Mouse (Mus musculus) heart, embryonic 15.5 days (tissue): ENCODE measurements around the gene Cfap206. TPM values are rescaled to one million over a fixed set of nuclear protein-coding genes. Genes with fewer than 3 reads are reported as not detected.
"Not testable (repeated sequence)": the region's sequence is repeated elsewhere in the genome, so short reads cannot be mapped to it uniquely, and the experiment has no call there.

ENCODE experiments used
- ATAC-seq: fragments of 200-750 bp; cut with Nextera tagmentation; replicated peaks from 2 replicates; pipeline ENCODE4 v1.8.0; 2017; ENCODE audit warnings: low read depth, moderate TSS enrichment; ENCODE audit not compliant: insufficient number of reproducible peaks, insufficient read depth, low FRiP score
- H3K27ac ChIP-seq: fragments of 300-500 bp; sonication (generic); 2 replicates; pipeline ENCODE4 v1.5.1; 2015; ENCODE audit warnings: mild to moderate bottlenecking, inconsistent platforms
- H3K27me3 ChIP-seq: fragments of 300-500 bp; sonication (generic); 2 replicates; pipeline ENCODE4 v1.6.1; 2015; ENCODE audit warnings: inconsistent platforms
- H3K36me3 ChIP-seq: fragments of 300-500 bp; sonication (generic); 2 replicates; pipeline ENCODE4 v1.6.1; 2015; ENCODE audit warnings: mild to moderate bottlenecking, inconsistent platforms
- H3K4me1 ChIP-seq: fragments of 300-500 bp; sonication (generic); replicated peaks from 2 replicates; pipeline ENCODE4 v1.6.1; 2015; ENCODE audit warnings: inconsistent platforms
- H3K4me2 ChIP-seq: fragments of 300-500 bp; sonication (generic); 2 replicates; pipeline ENCODE4 v1.6.1; 2015; ENCODE audit warnings: inconsistent platforms, mild to moderate bottlenecking, moderate library complexity
- H3K4me3 ChIP-seq: fragments of 300-500 bp; sonication (generic); 2 replicates; pipeline ENCODE4 v1.5.1; 2015; ENCODE audit warnings: mild to moderate bottlenecking, inconsistent platforms
- H3K9ac ChIP-seq: fragments of 300-500 bp; sonication (generic); 2 replicates; pipeline ENCODE4 v1.6.1; 2015; ENCODE audit warnings: mild to moderate bottlenecking, inconsistent platforms
- H3K9me3 ChIP-seq: fragments of 300-500 bp; sonication (generic); replicated peaks from 2 replicates; pipeline ENCODE4 v1.6.1; 2016; ENCODE audit warnings: inconsistent platforms
- WGBS: fragments of 180-500 bp; shearing (Covaris S2); methylation state at CpG from one replicate; pipeline ENCODE4 v1.1.7; 2015; ENCODE audit warnings: mixed read lengths; 5-methylcytosine and 5-hydroxymethylcytosine counted together
- polyA plus RNA-seq: library from polyadenylated mRNA; unstranded; fragments of >200 nt; fragmentation: Nextera tagmentation; extraction: Ambion mirVana; gene quantifications from 2 replicates; pipeline ENCODE4 v1.2.1, GENCODE M21; 2015

The Cfap206 gene
- polyA plus RNA-seq: 0.30 and 0.81 TPM in 2 replicates

GRCm38 (mm10) chr4:34729851-34730341, at the start of gene Cfap206:
Cfap206 (minus strand) TSS chr4:34730206.
- H3K4me2 ChIP-seq: peak within 1 kb of the TSS; percentile 95
- H3K9ac ChIP-seq: peak within 1 kb of the TSS; percentile 49; the same call in 1 of the 2 replicates
- H3K36me3 ChIP-seq: no peaks in the 10 kb centered on the region
- H3K27me3 ChIP-seq: 0 out of 2 replicates have a peak, but pooled peaks cover 3% of the 10 kb centered on the region
- no peaks in the 10 kb centered on the region for H3K9me3 ChIP-seq
- H3K27ac ChIP-seq: no peak within 1 kb of the TSS
- H3K4me3 ChIP-seq: peak within 1 kb of the TSS; percentile 60
- H3K4me1 ChIP-seq: peaks cover 7% of the 10 kb centered on the region
- ATAC-seq: peak; percentile 90
- under 1% methylated on average over 38 of the region's 38 CpGs for WGBS

GRCm38 (mm10) chr4:34777677-34778527, 47.9 kb upstream of the Cfap206 start, which contains the start of gene Smim8:
Smim8 (minus strand) TSS chr4:34778423.
- H3K9ac ChIP-seq: peak within 1 kb of the TSS; percentile 77
- H3K27ac ChIP-seq: peak within 1 kb of the TSS; percentile 90
- peak; percentile 92 for ATAC-seq
- H3K4me3 ChIP-seq: peak within 1 kb of the TSS; percentile 79
- H3K4me1 ChIP-seq: peaks cover 7% of the 10 kb centered on the region
- 5% methylated on average over 40 of the region's 40 CpGs for whole genome bisulfite sequencing
- H3K36me3 ChIP-seq: no peaks in the 10 kb centered on the region
- H3K4me2 ChIP-seq: peak within 1 kb of the TSS; percentile 75
- H3K27me3 ChIP-seq: no peaks in the 10 kb centered on the region
- H3K9me3 ChIP-seq: no peaks in the 10 kb centered on the region

GRCm38 (mm10) chr4:34771652-34772371, 41.8 kb upstream of the Cfap206 start:
- Histone ChIP-seq H3K36me3 (peaks cover 25% of the 10 kb centered on the region), H3K9me3 (no peaks in the 10 kb centered on the region), H3K4me1 (no peaks in the 10 kb centered on the region), H3K4me3 (no peak overlapping the region), H3K27me3 (no peaks in the 10 kb centered on the region), H3K27ac (no peak overlapping the region), H3K4me2 (no peak overlapping the region), H3K9ac (no peak overlapping the region)
- ATAC-seq: no peak
- 19% methylated on average over 8 of the region's 8 CpGs for WGBS

- ATAC-seq: no peak
- Histone ChIP-seq H3K27me3 (no peaks in the 10 kb centered on the region), H3K4me1 (no peaks in the 10 kb centered on the region), H3K9ac (no peak within 1 kb of the TSS), H3K27ac (no peak within 1 kb of the TSS), H3K4me3 (no peak within 1 kb of the TSS), H3K9me3 (no peaks in the 10 kb centered on the region), H3K36me3 (no peaks in the 10 kb centered on the region), H3K4me2 (no peak within 1 kb of the TSS)
- 80% methylated on average over 1 of the region's 1 CpGs for WGBS
These were observed 26.2 kb upstream of the Cfap206 start, which contains the start of gene Gm136 for GRCm38 (mm10) chr4:34756163-34756562. Gm136 (minus strand) TSS chr4:34756263.

GRCm38 (mm10) chr4:34749236-34749635, 19.2 kb upstream of the Cfap206 start:
- no peak for ATAC-seq
- Histone ChIP-seq H3K27me3 (no peaks in the 10 kb centered on the region), H3K4me2 (no peak overlapping the region), H3K36me3 (no peaks in the 10 kb centered on the region), H3K9me3 (no peaks in the 10 kb centered on the region), H3K4me3 (no peak overlapping the region), H3K27ac (no peak overlapping the region), H3K9ac (no peak overlapping the region), H3K4me1 (no peaks in the 10 kb centered on the region; the same call in 1 of the 2 replicates)
- WGBS: 28% methylated on average over 6 of the region's 6 CpGs

- 67% methylated on average over 3 of the region's 3 CpGs for WGBS
- H3K4me1 ChIP-seq: peaks cover 7% of the 10 kb centered on the region
- H3K36me3 ChIP-seq: no peaks in the 10 kb centered on the region
- no peak for ATAC-seq
- no peak overlapping the region for H3K4me3 ChIP-seq
- H3K27ac ChIP-seq: no peak overlapping the region
- H3K4me2 ChIP-seq: no peak overlapping the region
- 0 out of 2 replicates have a peak, but pooled peaks cover 3% of the 10 kb centered on the region for H3K27me3 ChIP-seq
- H3K9ac ChIP-seq: no peak overlapping the region
- no peaks in the 10 kb centered on the region for H3K9me3 ChIP-seq
These were observed 4.5 kb upstream of the Cfap206 start for GRCm38 (mm10) chr4:34734461-34734860.

GRCm38 (mm10) chr4:34733415-34733814, 3.4 kb upstream of the Cfap206 start:
- H3K9me3 ChIP-seq, H3K27me3 ChIP-seq, H3K4me3 ChIP-seq, ATAC-seq, H3K9ac ChIP-seq, H3K4me2 ChIP-seq, H3K27ac ChIP-seq, H3K36me3 ChIP-seq, H3K4me1 ChIP-seq: not testable (repeated sequence)
- 21% methylated on average over 2 of the region's 2 CpGs for WGBS

GRCm38 (mm10) chr4:34725710-34726109, 4.3 kb downstream of the Cfap206 start:
- H3K27ac ChIP-seq, H3K4me3 ChIP-seq, H3K9ac ChIP-seq, H3K36me3 ChIP-seq, H3K4me1 ChIP-seq, H3K4me2 ChIP-seq, H3K9me3 ChIP-seq, ATAC-seq, H3K27me3 ChIP-seq: not testable (repeated sequence)
- WGBS: 86% methylated on average over 3 of the region's 3 CpGs

- no peak overlapping the region for H3K9ac ChIP-seq
- H3K27me3 ChIP-seq: no peaks in the 10 kb centered on the region
- no peaks in the 10 kb centered on the region for H3K4me1 ChIP-seq
- no peak overlapping the region for H3K27ac ChIP-seq
- H3K36me3 ChIP-seq: no peaks in the 10 kb centered on the region
- no peak for ATAC-seq
- H3K4me2 ChIP-seq: no peak overlapping the region
- H3K9me3 ChIP-seq: no peaks in the 10 kb centered on the region
- no peak overlapping the region for H3K4me3 ChIP-seq
- 65% methylated on average over 4 of the region's 4 CpGs for WGBS
These were observed 5.7 kb downstream of the Cfap206 start for GRCm38 (mm10) chr4:34724306-34724705.

- Histone ChIP-seq H3K27ac (no peak overlapping the region), H3K4me1 (no peaks in the 10 kb centered on the region), H3K4me3 (no peak overlapping the region), H3K9ac (no peak overlapping the region), H3K27me3 (no peaks in the 10 kb centered on the region), H3K4me2 (no peak overlapping the region), H3K36me3 (no peaks in the 10 kb centered on the region), H3K9me3 (no peaks in the 10 kb centered on the region)
- ATAC-seq: no peak
- WGBS: 62% methylated on average over 4 of the region's 4 CpGs
These were observed 6.8 kb downstream of the Cfap206 start for GRCm38 (mm10) chr4:34723186-34723585.

GRCm38 (mm10) chr4:34720127-34720895, 9.7 kb downstream of the Cfap206 start:
- Histone ChIP-seq H3K36me3 (no peaks in the 10 kb centered on the region), H3K9ac (no peak overlapping the region), H3K27ac (no peak overlapping the region), H3K27me3 (no peaks in the 10 kb centered on the region), H3K4me3 (no peak overlapping the region), H3K9me3 (no peaks in the 10 kb centered on the region), H3K4me1 (no peaks in the 10 kb centered on the region), H3K4me2 (no peak overlapping the region)
- no peak for ATAC-seq
- 84% methylated on average over 7 of the region's 7 CpGs for WGBS
